Mouse (Mus musculus) cerebellum, adult 11 months (tissue): ENCODE data around the gene Dnaic1.
A peak's percentile ranks its signal among the peaks of the same experiment; 100 is the strongest.

Experiments used
- DNase-seq: peaks from one replicate; pipeline ENCODE4 v3.0.0; 2022

Gene Dnaic1

GRCm38 (mm10) chr4:41569411-41569885 lies at the start of gene Dnaic1, which contains the start of gene Fam219a:
Dnaic1 (plus strand) TSS chr4:41569775.
Fam219a (minus strand) TSS chr4:41569538.
- DNase-seq: peak; percentile 99

- DNase-seq: no peak
Measured at GRCm38 (mm10) chr4:41520641-41521040, 48.9 kb upstream of the Dnaic1 start.

GRCm38 (mm10) chr4:41522136-41522535 lies 47.4 kb upstream of the Dnaic1 start:
- no peak for DNase-seq

DNA sequence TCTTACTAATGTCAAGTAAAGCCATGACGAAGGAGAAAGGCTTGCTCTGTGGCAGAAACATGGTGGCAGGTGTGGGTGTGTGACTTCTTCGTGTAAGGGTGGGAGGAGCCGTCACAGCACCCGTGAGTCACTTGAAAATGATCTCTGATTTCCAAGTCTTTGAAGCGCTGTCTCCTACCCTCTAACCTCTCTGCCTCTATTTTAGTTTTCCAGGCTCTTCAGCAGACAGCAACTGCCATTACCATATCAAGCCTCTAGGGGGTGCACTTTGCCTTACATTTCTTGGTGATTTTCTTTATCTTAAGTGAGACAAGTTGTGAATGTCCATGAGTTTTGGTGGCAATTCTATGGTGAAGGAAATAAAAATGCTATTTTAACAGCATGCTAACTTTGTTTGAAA lies 46.8 kb upstream of the Dnaic1 start:
- no peak for DNase-seq

- DNase-seq: no peak
Measured at GRCm38 (mm10) chr4:41523839-41524238, 45.7 kb upstream of the Dnaic1 start.

GRCm38 (mm10) chr4:41524829-41525228 lies 44.7 kb upstream of the Dnaic1 start:
- no peak for DNase-seq

GRCm38 (mm10) chr4:41526553-41526952 lies 43.0 kb upstream of the Dnaic1 start:
- DNase-seq: no peak

DNA sequence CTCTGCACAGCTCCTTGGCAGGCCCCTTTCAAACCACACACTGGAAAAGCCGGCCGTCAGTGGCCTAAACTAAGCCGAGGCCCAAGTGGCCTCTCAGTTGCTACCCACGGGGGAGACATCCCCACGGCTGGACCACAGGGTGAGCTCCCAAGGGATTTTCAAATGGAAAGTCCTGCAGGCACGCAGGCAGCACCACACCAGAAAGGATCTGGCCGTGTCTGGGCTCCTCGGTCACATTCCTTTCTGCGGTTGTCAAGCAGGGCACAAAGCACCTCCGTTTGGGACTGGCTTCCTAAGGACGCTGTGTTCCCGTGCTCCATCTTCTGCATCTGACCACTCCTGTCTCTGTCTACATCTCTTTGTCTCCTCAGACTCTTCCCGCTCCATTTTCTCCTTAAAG lies 42.5 kb upstream of the Dnaic1 start:
- DNase-seq: no peak

DNA sequence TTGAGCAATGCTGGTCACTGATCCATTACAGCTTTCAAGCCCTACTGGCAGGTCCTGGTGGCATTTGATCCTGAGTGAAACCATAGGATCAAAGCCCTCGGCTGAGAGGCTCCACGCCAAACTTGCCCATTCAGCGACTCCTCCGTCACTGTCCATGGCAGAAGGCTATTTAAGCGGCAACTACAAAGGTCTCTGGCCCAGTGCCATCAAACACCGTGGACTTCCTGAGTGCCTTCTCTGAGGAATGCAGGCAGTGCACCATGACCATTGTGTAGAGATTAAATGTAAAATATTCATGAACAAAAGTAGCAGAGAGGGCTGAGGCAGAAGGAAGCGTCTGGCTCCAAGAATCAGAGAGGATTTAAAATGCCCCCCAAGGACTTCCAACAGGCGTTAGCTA lies 41.6 kb upstream of the Dnaic1 start:
- peak; percentile 51 for DNase-seq

DNA sequence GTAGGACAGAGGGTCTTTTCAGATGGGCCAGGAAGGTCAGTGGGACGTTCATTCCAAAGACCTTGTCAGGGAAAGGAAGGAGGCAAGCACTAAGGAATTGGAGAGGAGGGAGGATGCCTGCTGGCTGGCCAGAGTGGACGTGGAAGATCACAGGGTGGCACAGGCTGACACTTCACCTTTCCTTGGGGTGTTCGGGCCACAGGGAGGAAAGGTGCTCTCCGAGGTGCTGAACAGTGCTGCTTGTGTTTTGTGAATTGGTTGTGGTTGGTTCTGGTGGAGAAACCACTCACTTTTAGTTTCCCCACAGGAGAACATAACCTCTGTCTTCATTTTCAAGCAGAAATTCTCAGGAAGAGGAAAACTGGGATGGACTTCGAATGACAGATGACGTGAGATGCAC lies 37.2 kb upstream of the Dnaic1 start:
- DNase-seq: no peak

DNA sequence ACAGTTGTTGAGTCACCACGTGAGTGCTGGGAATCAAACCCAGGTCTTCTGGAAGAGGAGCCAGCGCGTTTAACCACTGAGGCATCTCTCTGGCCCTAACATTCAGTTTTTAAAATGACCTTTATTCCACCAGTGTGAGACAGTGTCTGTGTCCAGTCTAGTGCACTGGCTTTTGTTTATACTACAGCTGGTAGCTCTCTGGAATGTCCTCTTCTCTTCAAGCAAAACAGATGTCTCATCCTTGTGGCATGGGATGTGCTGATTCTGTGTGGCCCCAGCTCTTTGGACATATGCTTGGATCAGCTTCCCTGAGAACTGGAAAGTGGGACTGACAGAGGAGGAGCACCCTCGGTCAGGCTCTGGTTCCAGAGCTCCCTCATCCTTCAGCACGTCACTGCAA lies 34.7 kb upstream of the Dnaic1 start:
- no peak for DNase-seq

DNA sequence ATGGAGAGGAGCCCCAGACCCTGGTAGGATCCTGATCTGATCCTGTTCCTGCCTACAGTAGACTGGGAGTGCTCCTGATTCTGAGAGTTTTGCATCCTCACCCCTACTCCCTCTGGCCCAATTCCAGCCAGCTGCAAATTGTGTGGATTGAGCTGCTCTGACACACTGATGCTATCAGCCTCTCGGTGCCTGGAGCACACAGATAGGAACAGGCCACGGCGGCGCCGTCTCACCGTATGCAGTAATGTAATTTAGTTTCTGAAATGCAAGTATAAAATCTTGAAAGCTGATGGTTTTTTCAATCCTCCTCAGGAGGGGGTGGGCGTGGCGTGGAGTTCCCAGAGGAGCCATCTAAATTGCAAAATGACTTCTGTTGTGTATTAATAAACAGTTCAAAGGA lies 27.4 kb upstream of the Dnaic1 start:
- no peak for DNase-seq

GRCm38 (mm10) chr4:41545985-41546384 lies 23.6 kb upstream of the Dnaic1 start:
- DNase-seq: peak; percentile 52

DNA sequence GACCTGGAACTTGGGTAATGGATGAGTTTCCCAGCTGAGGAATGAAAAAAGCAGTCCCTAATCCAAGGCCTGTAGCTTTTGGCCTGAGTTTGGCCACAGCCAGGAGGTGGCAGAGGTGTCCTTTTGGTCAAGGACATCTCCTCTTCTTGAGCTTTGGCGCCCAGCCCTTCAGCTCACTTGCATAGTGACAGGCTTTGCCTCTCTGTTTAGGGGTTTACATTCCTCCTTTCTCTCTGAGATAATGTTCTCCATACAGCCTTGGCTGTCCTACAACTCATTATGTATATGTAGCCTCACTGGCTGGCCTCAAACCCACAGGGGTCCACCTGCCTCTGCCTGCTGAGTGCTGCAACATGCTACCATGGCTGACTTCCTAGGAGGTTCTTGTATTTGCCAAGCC lies 22.5 kb upstream of the Dnaic1 start:
- DNase-seq: no peak

DNA sequence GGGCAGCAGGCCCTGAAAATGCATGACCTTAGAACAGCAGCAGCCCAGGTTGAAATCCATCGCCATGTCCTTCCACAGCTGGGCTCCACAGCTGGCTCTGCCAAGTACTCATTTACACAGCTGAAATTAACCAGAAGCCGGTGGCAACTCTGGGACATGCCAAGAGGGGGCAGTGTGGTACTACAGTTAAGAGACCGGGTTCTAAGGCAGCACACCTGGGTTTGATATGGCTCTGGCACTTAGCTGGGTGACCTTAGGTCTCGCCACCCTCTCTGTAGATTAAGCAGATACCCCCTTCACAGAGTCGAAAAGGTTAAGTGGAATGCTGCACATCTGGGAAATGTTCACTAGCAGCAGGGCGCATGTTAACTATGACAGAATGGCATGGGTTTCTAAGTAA lies 17.0 kb upstream of the Dnaic1 start:
- peak; percentile 35 for DNase-seq

DNA sequence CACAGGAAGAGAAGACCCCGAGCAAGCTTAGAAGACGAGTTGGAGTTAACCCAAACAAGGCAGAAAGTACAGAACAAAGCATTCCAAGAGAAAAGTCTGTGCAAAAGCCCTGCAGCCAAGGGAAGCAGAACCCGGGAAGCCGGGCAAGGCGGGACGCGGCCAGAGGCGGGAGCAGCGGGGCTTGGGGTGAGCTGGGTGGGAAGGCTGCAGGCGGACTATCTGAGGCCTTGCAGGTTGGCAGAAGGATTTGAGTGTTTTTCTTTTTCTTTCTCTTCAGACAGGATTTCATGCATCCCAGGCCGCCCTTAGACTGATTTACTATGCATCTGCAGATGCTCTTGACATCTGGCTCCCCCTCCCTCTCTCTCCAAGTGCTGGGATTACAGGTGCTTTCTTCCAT lies 16.5 kb upstream of the Dnaic1 start:
- DNase-seq: no peak

GRCm38 (mm10) chr4:41554994-41555663 lies 14.4 kb upstream of the Dnaic1 start:
- no peak for DNase-seq

GRCm38 (mm10) chr4:41556311-41556953 lies 13.1 kb upstream of the Dnaic1 start:
- no peak for DNase-seq

DNA sequence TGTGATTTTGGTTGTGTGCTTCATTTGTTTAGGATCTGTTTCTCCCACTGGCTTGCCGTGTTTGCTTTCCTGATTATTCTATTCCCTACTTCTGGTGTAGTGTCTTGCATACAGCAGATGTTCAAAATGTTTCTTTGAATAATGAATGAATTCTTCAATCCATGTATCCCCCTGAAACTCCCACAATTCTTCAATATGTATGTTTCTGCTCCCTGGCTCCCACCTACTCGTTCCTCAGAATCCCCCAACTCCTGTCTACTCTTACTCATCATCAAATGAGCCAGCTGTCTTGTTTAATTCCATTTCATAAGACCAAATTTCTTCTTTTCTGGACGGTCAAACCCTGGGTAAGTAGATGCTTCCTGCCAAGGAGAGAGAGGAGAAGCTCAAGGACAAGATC lies 12.5 kb upstream of the Dnaic1 start:
- DNase-seq: no peak

GRCm38 (mm10) chr4:41563297-41563696 lies 6.3 kb upstream of the Dnaic1 start:
- no peak for DNase-seq

GRCm38 (mm10) chr4:41566123-41566522 lies 3.5 kb upstream of the Dnaic1 start:
- no peak for DNase-seq

DNA sequence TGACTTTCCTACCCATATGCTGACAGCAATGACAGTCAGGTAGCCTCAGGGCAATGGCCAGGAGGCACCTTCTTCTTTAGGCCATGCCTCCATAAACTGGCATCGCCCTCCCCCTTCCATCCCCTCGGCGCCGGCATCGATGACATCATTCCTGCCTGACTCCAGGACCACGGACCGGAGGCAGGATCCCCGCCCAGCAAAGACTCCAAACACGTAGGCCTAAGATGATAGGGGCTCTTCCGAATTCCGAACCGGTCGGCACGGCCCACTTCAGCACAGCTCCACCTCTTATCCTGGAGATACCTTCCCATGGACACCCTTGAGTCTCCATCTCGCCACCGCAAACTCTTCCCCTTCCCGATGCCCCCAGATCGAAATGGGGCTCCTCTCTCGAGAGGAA lies 1.3 kb upstream of the Dnaic1 start:
- DNase-seq: peak; percentile 60

DNA sequence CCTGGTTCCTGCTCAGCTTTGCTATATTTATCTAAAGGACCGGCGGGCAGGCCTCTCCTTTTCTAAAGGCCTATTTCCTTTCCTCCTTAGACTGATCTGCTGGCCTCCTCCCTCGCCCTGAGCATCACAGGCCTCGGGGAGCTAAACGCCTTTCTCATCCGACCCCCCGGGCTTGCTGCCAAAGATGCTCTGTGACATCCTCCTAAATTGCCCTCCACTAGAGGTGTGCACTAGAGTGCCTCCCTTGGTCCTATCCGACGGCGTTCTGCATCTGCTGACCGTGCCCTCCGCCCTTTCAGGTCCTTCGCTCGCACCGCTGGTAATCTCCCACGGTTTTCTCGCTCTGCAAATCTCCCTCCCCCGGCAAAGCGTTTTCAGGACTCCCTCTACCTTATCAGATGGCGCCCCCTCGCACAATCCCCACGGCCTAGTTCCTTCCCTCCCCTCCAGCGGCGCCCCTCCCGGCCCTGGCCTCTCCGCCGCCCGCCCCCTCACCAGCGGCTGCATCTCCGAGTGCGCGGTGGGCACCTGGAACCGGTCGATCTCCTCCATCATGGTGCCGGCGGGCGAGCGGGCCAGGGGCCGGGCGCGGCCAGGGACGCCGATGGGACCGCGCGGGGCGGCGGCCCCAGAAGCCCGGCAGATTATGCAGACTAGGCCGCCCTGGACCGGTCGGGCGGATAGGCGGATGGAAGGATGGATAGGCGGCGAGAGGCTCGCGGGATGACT lies 729 bp upstream of the Dnaic1 start:
- peak; percentile 65 for DNase-seq

DNA sequence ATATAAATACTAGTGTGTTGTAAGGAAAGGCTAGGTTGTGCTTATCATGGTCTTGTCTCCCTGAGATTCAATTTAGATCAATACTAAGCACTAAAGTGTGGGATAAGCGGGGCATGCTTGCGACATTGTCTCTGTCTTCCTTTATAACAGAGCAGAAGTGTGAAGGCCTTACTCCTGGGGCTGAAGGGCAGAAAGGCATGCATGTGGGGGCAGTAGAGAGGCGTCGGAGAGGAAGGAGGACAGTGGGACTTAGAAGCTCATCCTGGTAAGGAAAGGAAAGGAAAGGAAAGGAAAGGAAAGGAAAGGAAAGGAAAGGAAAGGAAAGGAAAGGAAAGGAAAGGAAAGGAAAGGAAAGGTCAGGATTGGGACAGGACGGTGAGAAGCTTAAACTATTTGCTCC lies 1.9 kb downstream of the Dnaic1 start:
- DNase-seq: no peak
